Mouse (Mus musculus) MEL (cell line): ENCODE results near the gene Cfl1. TPM values are rescaled to one million over a fixed set of nuclear protein-coding genes. Genes with fewer than 3 reads are reported as not detected.

Experiments used
- DNase-seq: peaks from one replicate; pipeline ENCODE4 v3.0.0; 2011; ENCODE audit warnings: low read depth, low spot score
- H3K27ac ChIP-seq: 2 replicates; pipeline ENCODE4 v1.5.1; 2012; ENCODE audit warnings: low read depth, mild to moderate bottlenecking, control low read depth, low read length, moderate library complexity; ENCODE audit not compliant: control insufficient read depth
- H3K27me3 ChIP-seq, 2 experiments: fragments of 150-350 bp in 1 of 2; sonication (generic) in 1 of 2; 2 replicates each; pipeline ENCODE4 v1.6.1; 2012; ENCODE audit warnings: low read length in 2 of 2, mild to moderate bottlenecking in 2 of 2, improper control_type of control experiment in 1 of 2, moderate library complexity in 1 of 2; ENCODE audit not compliant: insufficient read depth in 2 of 2, control insufficient read depth in 1 of 2
- H3K36me3 ChIP-seq, 2 experiments: 2 replicates each; pipeline ENCODE4 v1.6.1; 2012 to 2014; ENCODE audit warnings: low read length in 2 of 2, improper control_type of control experiment in 1 of 2, inconsistent platforms in 1 of 2, mild to moderate bottlenecking in 1 of 2; ENCODE audit not compliant: insufficient read depth in 2 of 2, control insufficient read depth in 1 of 2
- H3K4me1 ChIP-seq, 2 experiments: fragments of 150-350 bp in 1 of 2; sonication (generic) in 1 of 2; 2 replicates each; pipeline ENCODE4 v1.6.1; 2012; ENCODE audit warnings: low read length in 2 of 2, improper control_type of control experiment in 1 of 2, mild to moderate bottlenecking in 1 of 2; ENCODE audit not compliant: insufficient read depth in 2 of 2, control insufficient read depth in 1 of 2
- H3K4me3 ChIP-seq, 2 experiments: fragments of 150-350 bp in 1 of 2; sonication (generic) in 1 of 2; 2 replicates each; pipeline ENCODE4 v1.5.1; 2012; ENCODE audit warnings: low read depth in 2 of 2, low read length in 2 of 2, mild to moderate bottlenecking in 2 of 2, moderate library complexity in 2 of 2, control low read depth in 1 of 2, improper control_type of control experiment in 1 of 2; ENCODE audit not compliant: control insufficient read depth in 1 of 2, insufficient read depth in 1 of 2
- H3K79me2 ChIP-seq: 2 replicates; pipeline ENCODE4 v1.6.1; 2012; ENCODE audit warnings: mild to moderate bottlenecking, low read length, moderate library complexity; ENCODE audit not compliant: control insufficient read depth, poor library complexity, insufficient read depth
- H3K9ac ChIP-seq: 2 replicates; pipeline ENCODE4 v1.6.1; 2012; ENCODE audit warnings: low read depth, mild to moderate bottlenecking, control low read depth, low read length, moderate library complexity; ENCODE audit not compliant: control insufficient read depth, poor library complexity, severe bottlenecking
- H3K9me3 ChIP-seq: fragments of 150-350 bp; sonication (generic); replicated peaks from 2 replicates; pipeline ENCODE4 v1.6.1; 2012; ENCODE audit warnings: mild to moderate bottlenecking, low read length, improper control_type of control experiment, moderate library complexity; ENCODE audit not compliant: insufficient read depth
- CHD2 ChIP-seq: IDR thresholded peaks from 2 replicates; pipeline ENCODE4 v1.6.1; 2011; ENCODE audit warnings: low read length, improper control_type of control experiment
- CTCF ChIP-seq, 3 experiments: IDR thresholded peaks in 2 of 3; conservative IDR thresholded peaks in 1 of 3; 2 replicates each; pipeline ENCODE4 v1.5.1; 2011 to 2012; ENCODE audit warnings: low read length in 3 of 3, low read depth in 2 of 3, mild to moderate bottlenecking in 2 of 3, improper control_type of control experiment in 1 of 3, inconsistent platforms in 1 of 3, mixed read lengths in 1 of 3, moderate library complexity in 1 of 3; ENCODE audit not compliant: control insufficient read depth in 1 of 3, insufficient read depth in 1 of 3, poor library complexity in 1 of 3, severe bottlenecking in 1 of 3
- E2F4 ChIP-seq: IDR thresholded peaks from 2 replicates; pipeline ENCODE4 v1.6.1; 2011; ENCODE audit warnings: low read depth, low read length, improper control_type of control experiment, borderline replicate concordance
- ELF1 ChIP-seq: IDR thresholded peaks from 2 replicates; pipeline ENCODE4 v1.6.1; 2014; ENCODE audit warnings: low read depth, mild to moderate bottlenecking, inconsistent platforms, low read length, improper control_type of control experiment, moderate library complexity
- EP300 ChIP-seq, 2 experiments: IDR thresholded peaks; 2 replicates each; pipeline ENCODE4 v1.6.1; 2011; ENCODE audit warnings: improper control_type of control experiment in 2 of 2, low read length in 2 of 2, low read depth in 1 of 2, mild to moderate bottlenecking in 1 of 2
- ETS1 ChIP-seq: IDR thresholded peaks from 2 replicates; pipeline ENCODE4 v1.6.1; 2012; ENCODE audit warnings: low read depth, mild to moderate bottlenecking, inconsistent platforms, low read length, improper control_type of control experiment, moderate library complexity
- GATA1 ChIP-seq: IDR thresholded peaks from 2 replicates; pipeline ENCODE4 v1.6.1; 2011; ENCODE audit warnings: low read depth, low read length, improper control_type of control experiment
- HCFC1 ChIP-seq: IDR thresholded peaks from 2 replicates; pipeline ENCODE4 v1.6.1; 2012; ENCODE audit warnings: low read depth, mild to moderate bottlenecking, inconsistent platforms, low read length, improper control_type of control experiment, moderate library complexity
- MAFK ChIP-seq: IDR thresholded peaks from 2 replicates; pipeline ENCODE4 v1.6.1; 2011; ENCODE audit warnings: low read depth, mild to moderate bottlenecking, low read length, improper control_type of control experiment, borderline replicate concordance
- MAX ChIP-seq: IDR thresholded peaks from 2 replicates; pipeline ENCODE4 v1.6.1; 2011; ENCODE audit warnings: low read length, improper control_type of control experiment
- MAZ ChIP-seq: IDR thresholded peaks from 2 replicates; pipeline ENCODE4 v1.6.1; 2012; ENCODE audit warnings: low read depth, mild to moderate bottlenecking, inconsistent platforms, low read length, improper control_type of control experiment
- MEF2A ChIP-seq: IDR thresholded peaks from 2 replicates; pipeline ENCODE4 v1.6.1; 2014; ENCODE audit warnings: low read depth, mild to moderate bottlenecking, inconsistent platforms, low read length, improper control_type of control experiment; ENCODE audit not compliant: poor library complexity, insufficient replicate concordance, severe bottlenecking; ENCODE audit errors: extremely low read depth
- MYB ChIP-seq: IDR thresholded peaks from 2 replicates; pipeline ENCODE4 v1.6.1; 2011; ENCODE audit warnings: mild to moderate bottlenecking, low read depth, low read length, improper control_type of control experiment
- MYC ChIP-seq: IDR thresholded peaks from 2 replicates; pipeline ENCODE4 v1.6.1; 2011; ENCODE audit warnings: low read depth, mild to moderate bottlenecking, low read length, improper control_type of control experiment, moderate library complexity
- NELFE ChIP-seq: IDR thresholded peaks from 2 replicates; pipeline ENCODE4 v1.6.1; 2011; ENCODE audit warnings: low read depth, low read length, improper control_type of control experiment
- NRF1 ChIP-seq: IDR thresholded peaks from 2 replicates; pipeline ENCODE4 v1.6.1; 2014; ENCODE audit warnings: low read depth, mild to moderate bottlenecking, inconsistent platforms, low read length, improper control_type of control experiment, moderate library complexity; ENCODE audit not compliant: poor library complexity, insufficient read depth, severe bottlenecking
- POLR2A ChIP-seq, 2 experiments: IDR thresholded peaks; 2 replicates each; pipeline ENCODE4 v1.6.1; 2011 to 2012; ENCODE audit warnings: low read length in 2 of 2, mild to moderate bottlenecking in 2 of 2, control low read depth in 1 of 2, improper control_type of control experiment in 1 of 2, low read depth in 1 of 2, moderate library complexity in 1 of 2; ENCODE audit not compliant: control insufficient read depth in 1 of 2, insufficient read depth in 1 of 2, poor library complexity in 1 of 2
- POLR2AphosphoS2 ChIP-seq: IDR thresholded peaks from 2 replicates; pipeline ENCODE4 v1.6.1; 2011; ENCODE audit warnings: low read length, improper control_type of control experiment
- POLR2AphosphoS5 ChIP-seq: IDR thresholded peaks from 2 replicates; pipeline ENCODE4 v1.6.1; 2012; ENCODE audit warnings: low read depth, borderline replicate concordance, mild to moderate bottlenecking, inconsistent platforms, low read length, moderate library complexity, mixed read lengths
- RAD21 ChIP-seq: IDR thresholded peaks from 2 replicates; pipeline ENCODE4 v1.6.1; 2011; ENCODE audit warnings: mild to moderate bottlenecking, low read depth, low read length, improper control_type of control experiment
- SIN3A ChIP-seq: IDR thresholded peaks from 2 replicates; pipeline ENCODE4 v1.6.1; 2012; ENCODE audit warnings: low read length, improper control_type of control experiment, inconsistent platforms
- TAL1 ChIP-seq: IDR thresholded peaks from 2 replicates; pipeline ENCODE4 v1.6.1; 2012; ENCODE audit warnings: mild to moderate bottlenecking, inconsistent platforms, low read length, moderate library complexity, mixed read lengths
- TBP ChIP-seq: IDR thresholded peaks from 2 replicates; pipeline ENCODE4 v1.8.0; 2011; ENCODE audit warnings: low read depth, low read length, improper control_type of control experiment
- TCF12 ChIP-seq: IDR thresholded peaks from 2 replicates; pipeline ENCODE4 v1.6.1; 2014; ENCODE audit warnings: low read depth, mild to moderate bottlenecking, inconsistent platforms, low read length, improper control_type of control experiment, moderate library complexity
- UBTF ChIP-seq: IDR thresholded peaks from 2 replicates; pipeline ENCODE4 v1.6.1; 2012; ENCODE audit warnings: low read depth, mild to moderate bottlenecking, inconsistent platforms, low read length, improper control_type of control experiment, moderate library complexity, borderline replicate concordance; ENCODE audit not compliant: insufficient read depth
- USF2 ChIP-seq, 2 experiments: IDR thresholded peaks; 2 replicates each; pipeline ENCODE4 v1.6.1; 2011 to 2012; ENCODE audit warnings: improper control_type of control experiment in 2 of 2, low read length in 2 of 2, borderline replicate concordance in 1 of 2, inconsistent platforms in 1 of 2, low read depth in 1 of 2, mild to moderate bottlenecking in 1 of 2; ENCODE audit not compliant: insufficient read depth in 1 of 2
- ZC3H11A ChIP-seq: IDR thresholded peaks from 2 replicates; pipeline ENCODE4 v1.6.1; 2012; ENCODE audit warnings: low read depth, mild to moderate bottlenecking, inconsistent platforms, low read length, improper control_type of control experiment
- ZKSCAN1 ChIP-seq: IDR thresholded peaks from 2 replicates; pipeline ENCODE4 v1.6.1; 2012; ENCODE audit warnings: low read depth, mild to moderate bottlenecking, inconsistent platforms, low read length, improper control_type of control experiment, moderate library complexity
- ZNF384 ChIP-seq: IDR thresholded peaks from 2 replicates; pipeline ENCODE4 v1.6.1; 2012; ENCODE audit warnings: low read depth, mild to moderate bottlenecking, inconsistent platforms, low read length, improper control_type of control experiment
- polyA plus RNA-seq, 2 experiments: library from polyadenylated mRNA; stranded (reverse) in 1 of 2; unstranded in 1 of 2; fragments of >175 nt in 1 of 2; fragments of >200 nt in 1 of 2; gene quantifications; 2 replicates each; pipeline versions ENCODE4 v1.2.1 to v1.2.4; 2012; ENCODE audit warnings: low replicate concordance in 2 of 2, low read depth in 1 of 2; ENCODE audit not compliant: insufficient read length in 2 of 2, insufficient read depth in 1 of 2, missing spikeins in 1 of 2
- total RNA-seq: library from RNA; depleted of rRNA; stranded (reverse); fragments of 300-350 nt; gene quantifications from 2 replicates; pipeline ENCODE4 v1.2.3, GENCODE M21; 2012

Cfl1 gene
- total and polyA plus RNA-seq, 3 experiments = 880 to 2,037 TPM; not detected in 1

DNA sequence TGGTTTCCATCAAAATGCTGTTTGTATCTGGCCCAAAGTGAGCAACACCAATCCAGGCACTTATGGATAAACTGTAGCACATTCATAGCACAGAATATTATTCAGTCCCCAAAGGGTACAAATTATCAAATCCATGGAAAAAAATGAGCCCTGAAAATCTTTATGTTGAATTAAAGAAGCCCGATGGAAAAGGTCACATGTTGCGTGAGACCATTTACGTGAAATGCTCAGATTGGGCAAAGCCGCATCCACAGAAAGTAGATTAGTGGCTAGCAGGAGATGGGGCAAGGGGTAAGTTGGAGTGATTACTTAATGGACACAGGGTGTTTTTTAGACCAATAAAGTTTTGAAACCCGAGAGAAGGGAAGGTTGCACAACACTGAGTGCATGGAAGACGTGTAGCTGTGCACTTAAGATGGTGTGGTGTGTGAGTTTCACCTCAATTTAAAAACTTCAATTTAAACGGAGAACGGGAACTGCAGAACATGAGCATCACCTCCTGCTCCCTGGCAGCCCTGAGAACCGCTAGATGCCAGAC is 45.8 kb upstream of the Cfl1 start:
- TF ChIP-seq SIN3A (no peak), ELF1 (no peak), TAL1 (no peak), ZNF384 (no peak), ZC3H11A (no peak), ETS1 (no peak), POLR2AphosphoS5 (no peak), MAFK (no peak), E2F4 (no peak), ZKSCAN1 (no peak), NELFE (no peak), EP300 (IDR thresholded peaks at IDR 0.05; ENCODE audit: low read depth in 1 of 2, low read length in 2 of 2) (no peak), CTCF (IDR thresholded peaks at IDR 0.05 in 2 of 3, conservative IDR thresholded peaks at IDR 0.05 in 1 of 3; ENCODE audit: control insufficient read depth in 1 of 3, insufficient read depth in 1 of 3, low read depth in 2 of 3, low read length in 3 of 3, poor library complexity in 1 of 3, severe bottlenecking in 1 of 3) (no peak), MEF2A (no peak), GATA1 (no peak), HCFC1 (no peak)
- H3K79me2 ChIP-seq = peaks cover 6% of the 10 kb centered on the region; the same call in 1 of the 2 replicates
- H3K27ac ChIP-seq = no peak overlapping the region
- no peak overlapping the region for H3K9ac ChIP-seq
- H3K36me3 ChIP-seq = no peaks in the 10 kb centered on the region; a peak in 1 of 4 replicates
- H3K27me3 ChIP-seq = peaks cover 0 to 3% of the 10 kb centered on the region in 2 experiments; a peak in 1 of 4 replicates
- DNase-seq = no peak
- H3K4me1 ChIP-seq = peaks cover 0 to 16% of the 10 kb centered on the region in 2 experiments; a peak in 3 of 4 replicates
- no peaks in the 10 kb centered on the region for H3K9me3 ChIP-seq
- H3K4me3 ChIP-seq = no peak overlapping the region

- peaks cover 6% of the 10 kb centered on the region; the same call in 1 of the 2 replicates for H3K79me2 ChIP-seq
- peaks cover 0 to 3% of the 10 kb centered on the region in 2 experiments; a peak in 2 of 4 replicates for H3K36me3 ChIP-seq
- H3K9me3 ChIP-seq = no peaks in the 10 kb centered on the region
- no peak for TF ChIP-seq NRF1
- TF ChIP-seq MYC = no peak
- no peak for TF ChIP-seq ZKSCAN1
- no peak for TF ChIP-seq MYB
- TF ChIP-seq MEF2A = no peak
- TF ChIP-seq TBP = no peak
- TF ChIP-seq POLR2AphosphoS2 = no peak
- TF ChIP-seq EP300 (IDR thresholded peaks at IDR 0.05; ENCODE audit: low read depth in 1 of 2, low read length in 2 of 2) = no peak
- TF ChIP-seq USF2 (IDR thresholded peaks at IDR 0.05; ENCODE audit: borderline replicate concordance in 1 of 2, insufficient read depth in 1 of 2, low read depth in 1 of 2, low read length in 2 of 2) = no peak
- TF ChIP-seq ETS1 = no peak
- TF ChIP-seq E2F4 = no peak
- TF ChIP-seq POLR2A (IDR thresholded peaks at IDR 0.05; ENCODE audit: control insufficient read depth in 1 of 2, insufficient read depth in 1 of 2, low read depth in 1 of 2, low read length in 2 of 2, poor library complexity in 1 of 2) = no peak
- TF ChIP-seq MAZ = no peak
- TF ChIP-seq MAX = no peak
- TF ChIP-seq CHD2 = no peak
- no peak for TF ChIP-seq SIN3A
- TF ChIP-seq UBTF = no peak
- TF ChIP-seq TAL1 = no peak
- TF ChIP-seq RAD21 = no peak
- no peak for TF ChIP-seq TCF12
- no peak overlapping the region for H3K4me3 ChIP-seq
- no peak overlapping the region for H3K9ac ChIP-seq
- no peak for DNase-seq
- H3K27ac ChIP-seq = no peak overlapping the region
- H3K27me3 ChIP-seq = peaks cover 0 to 3% of the 10 kb centered on the region in 2 experiments; a peak in 1 of 4 replicates
- H3K4me1 ChIP-seq = peaks cover 0 to 20% of the 10 kb centered on the region in 2 experiments; a peak in 3 of 4 replicates
Observed at GRCm38 (mm10) chr19:5444954-5445353, 45.3 kb upstream of the Cfl1 start.
